Mouse (Mus musculus): Measurements from ENCODE around the gene Gpr31b. TPM values are rescaled to one million over a fixed set of nuclear protein-coding genes. Genes with fewer than 3 reads are reported as not detected.
"Not testable (repeated sequence)": the region's sequence is repeated elsewhere in the genome, so short reads cannot be mapped to it uniquely, and the experiment has no call there.

Gpr31b gene
- polyA plus RNA-seq, 1 experiment from 2014 or later: not detected

GRCm38 (mm10) chr17:13009887-13010286 lies 42.2 kb downstream of the Gpr31b start:
- 20% methylated on average over 3 of the region's 3 CpGs for WGBS (ENCODE audit: insufficient replicate concordance)
- H3K9me3 ChIP-seq (replicated peaks): no peaks in the 10 kb centered on the region
- no peak for ATAC-seq (ENCODE audit: low read depth)
- DNase-seq: peak; percentile 47
- no peak overlapping the region for H3K27ac ChIP-seq
- peaks cover 35% of the 10 kb centered on the region for H3K4me1 ChIP-seq (replicated peaks)
- no peak overlapping the region for H3K4me3 ChIP-seq (replicated peaks)
- H3K27me3 ChIP-seq: no peaks in the 10 kb centered on the region
- no peak overlapping the region for H3K4me2 ChIP-seq
- no peak overlapping the region for H3K9ac ChIP-seq
- H3K36me3 ChIP-seq: peaks cover 43% of the 10 kb centered on the region

GRCm38 (mm10) chr17:13008528-13008927 lies 43.6 kb downstream of the Gpr31b start:
- Histone ChIP-seq H3K4me3 (replicated peaks) (peak overlapping the region; percentile 89), H3K4me1 (replicated peaks) (peaks cover 35% of the 10 kb centered on the region), H3K27me3 (no peaks in the 10 kb centered on the region), H3K9me3 (replicated peaks) (no peaks in the 10 kb centered on the region), H3K4me2 (peak overlapping the region; percentile 91), H3K36me3 (peaks cover 31% of the 10 kb centered on the region), H3K27ac (peak overlapping the region; percentile 92), H3K9ac (peak overlapping the region; percentile 91)
- ATAC-seq (ENCODE audit: low read depth): no peak
- DNase-seq: peak; percentile 24
- WGBS (ENCODE audit: insufficient replicate concordance): under 1% methylated on average over 10 of the region's 10 CpGs

GRCm38 (mm10) chr17:13007730-13008425 lies 44.2 kb downstream of the Gpr31b start:
- peak overlapping the region; percentile 91 for H3K9ac ChIP-seq
- ATAC-seq (ENCODE audit: low read depth): peak; percentile 98
- peak overlapping the region; percentile 89 for H3K4me3 ChIP-seq (replicated peaks)
- H3K9me3 ChIP-seq (replicated peaks): no peaks in the 10 kb centered on the region
- H3K36me3 ChIP-seq: peaks cover 24% of the 10 kb centered on the region
- DNase-seq: peak; percentile 99
- under 1% methylated on average over 75 of the region's 76 CpGs for WGBS (ENCODE audit: insufficient replicate concordance)
- H3K4me1 ChIP-seq (replicated peaks): peaks cover 35% of the 10 kb centered on the region
- peak overlapping the region; percentile 92 for H3K27ac ChIP-seq
- peak overlapping the region; percentile 91 for H3K4me2 ChIP-seq
- H3K27me3 ChIP-seq: no peaks in the 10 kb centered on the region

- peak overlapping the region; percentile 59; the same call in 1 of the 2 replicates for H3K9ac ChIP-seq
- WGBS (ENCODE audit: insufficient replicate concordance): 56% methylated on average over 5 of the region's 5 CpGs
- peaks cover 15% of the 10 kb centered on the region for H3K36me3 ChIP-seq
- peaks cover 35% of the 10 kb centered on the region for H3K4me1 ChIP-seq (replicated peaks)
- peak overlapping the region; percentile 60 for H3K27ac ChIP-seq
- no peak for ATAC-seq (ENCODE audit: low read depth)
- H3K4me3 ChIP-seq (replicated peaks): peak overlapping the region; percentile 89
- H3K27me3 ChIP-seq: no peaks in the 10 kb centered on the region
- DNase-seq: no peak
- no peaks in the 10 kb centered on the region for H3K9me3 ChIP-seq (replicated peaks)
- H3K4me2 ChIP-seq: peak overlapping the region; percentile 91
These were observed 45.1 kb downstream of the Gpr31b start for GRCm38 (mm10) chr17:13006984-13007383.

GRCm38 (mm10) chr17:13006546-13006945 lies 45.5 kb downstream of the Gpr31b start, which contains the start of gene Sod2:
Sod2 (plus strand) TSS chr17:13006846.
- peak within 1 kb of the TSS; percentile 92 for H3K27ac ChIP-seq
- 89% methylated on average over 2 of the region's 2 CpGs for WGBS (ENCODE audit: insufficient replicate concordance)
- peaks cover 35% of the 10 kb centered on the region for H3K4me1 ChIP-seq (replicated peaks)
- not testable (repeated sequence) for ATAC-seq (ENCODE audit: low read depth); H3K27me3 ChIP-seq; DNase-seq; H3K9me3 ChIP-seq (replicated peaks)
- peak within 1 kb of the TSS; percentile 59 for H3K9ac ChIP-seq
- peak within 1 kb of the TSS; percentile 91 for H3K4me2 ChIP-seq
- H3K4me3 ChIP-seq (replicated peaks): peak within 1 kb of the TSS; percentile 89
- H3K36me3 ChIP-seq: peaks cover 11% of the 10 kb centered on the region

GRCm38 (mm10) chr17:13004436-13004835 lies 47.7 kb downstream of the Gpr31b start:
- H3K4me2 ChIP-seq; H3K27ac ChIP-seq; H3K4me3 ChIP-seq (replicated peaks); H3K27me3 ChIP-seq; H3K9ac ChIP-seq; H3K36me3 ChIP-seq; H3K9me3 ChIP-seq (replicated peaks); ATAC-seq (ENCODE audit: low read depth); DNase-seq: not testable (repeated sequence)
- 68% methylated on average over 2 of the region's 2 CpGs for WGBS (ENCODE audit: insufficient replicate concordance)
- peaks cover 30% of the 10 kb centered on the region for H3K4me1 ChIP-seq (replicated peaks)

GRCm38 (mm10) chr17:13002243-13002642 lies 49.9 kb downstream of the Gpr31b start:
- peaks cover 17% of the 10 kb centered on the region for H3K4me1 ChIP-seq (replicated peaks)
- not testable (repeated sequence) for DNase-seq; H3K36me3 ChIP-seq; H3K9me3 ChIP-seq (replicated peaks); H3K27ac ChIP-seq; H3K9ac ChIP-seq; H3K4me2 ChIP-seq; ATAC-seq (ENCODE audit: low read depth); H3K27me3 ChIP-seq; H3K4me3 ChIP-seq (replicated peaks)
- 72% methylated on average over 5 of the region's 5 CpGs for WGBS (ENCODE audit: insufficient replicate concordance)

Other genes with a start within 250 kb of the Gpr31b start
- gene Mas1, start 184.2 kb downstream of the Gpr31b start, polyA plus RNA-seq (2015; fragmentation: Nextera tagmentation; extraction: Ambion mirVana): 0.22 TPM in 1 of 2 replicates, not detected in the other
- gene Mrgprh, start 176.3 kb downstream of the Gpr31b start, polyA plus RNA-seq (2015; fragmentation: Nextera tagmentation; extraction: Ambion mirVana): not detected in 2 replicates
- gene Pnldc1, start 142.1 kb downstream of the Gpr31b start, polyA plus RNA-seq (2015; fragmentation: Nextera tagmentation; extraction: Ambion mirVana): 0.40 and 0.66 TPM in 2 replicates
- gene Tcp1, start 136.6 kb downstream of the Gpr31b start, polyA plus RNA-seq (2015; fragmentation: Nextera tagmentation; extraction: Ambion mirVana): 346 and 426 TPM in 2 replicates
- gene Mrpl18, start 136.0 kb downstream of the Gpr31b start, polyA plus RNA-seq (2015; fragmentation: Nextera tagmentation; extraction: Ambion mirVana): 184 and 197 TPM in 2 replicates
- gene Acat3, start 111.7 kb downstream of the Gpr31b start, polyA plus RNA-seq (2015; fragmentation: Nextera tagmentation; extraction: Ambion mirVana): 1.9 and 2.6 TPM in 2 replicates
- 87.7 and 104 TPM in 2 replicates for gene Acat2, start 91.5 kb downstream of the Gpr31b start, polyA plus RNA-seq (2015; fragmentation: Nextera tagmentation; extraction: Ambion mirVana)
- gene Wtap, start 58.1 kb downstream of the Gpr31b start, polyA plus RNA-seq (2015; fragmentation: Nextera tagmentation; extraction: Ambion mirVana): 63.4 and 69.1 TPM in 2 replicates
- gene Sod2, start 45.5 kb downstream of the Gpr31b start, polyA plus RNA-seq (2015; fragmentation: Nextera tagmentation; extraction: Ambion mirVana): 146 and 149 TPM in 2 replicates
- not detected in 2 replicates for gene Tcp10b, start 8.8 kb upstream of the Gpr31b start, polyA plus RNA-seq (2015; fragmentation: Nextera tagmentation; extraction: Ambion mirVana)
- 0.05 TPM in 1 of 2 replicates, not detected in the other for gene Unc93a, start 79.5 kb upstream of the Gpr31b start, polyA plus RNA-seq (2015; fragmentation: Nextera tagmentation; extraction: Ambion mirVana)
- gene Smok2a, start 168.9 kb upstream of the Gpr31b start, polyA plus RNA-seq (2015; fragmentation: Nextera tagmentation; extraction: Ambion mirVana): not detected in 2 replicates
- gene Smok2b, start 178.0 kb upstream of the Gpr31b start, polyA plus RNA-seq (2015; fragmentation: Nextera tagmentation; extraction: Ambion mirVana): not detected in 2 replicates

All from liver, embryonic 13.5 days (tissue).